Mouse (Mus musculus) thymus, adult 2 months (tissue): ENCODE measurements at regions not wholly inside any gene's neighbourhood (a gene's known extent, or its start where the extent isn't known, plus 50 kb on each side); places are given as distances from the start of the nearest gene placed in this dataset.

Experiments
- CTCF ChIP-seq: fragments of 200-500 bp; IDR thresholded peaks from 2 replicates; pipeline ENCODE4 v1.5.1; 2012; ENCODE audit warnings: mild to moderate bottlenecking, control low read depth, low read length, moderate library complexity, borderline replicate concordance; ENCODE audit not compliant: control insufficient read depth, poor library complexity, insufficient read depth; ENCODE audit errors: extremely low read depth
- POLR2A ChIP-seq: fragments of 200-500 bp; IDR thresholded peaks from 2 replicates; pipeline ENCODE4 v1.6.1; 2012; ENCODE audit warnings: mild to moderate bottlenecking, low read length, control low read depth, moderate library complexity; ENCODE audit not compliant: control insufficient read depth, poor library complexity, insufficient read depth; ENCODE audit errors: extremely low read depth

- no peak for TF ChIP-seq CTCF
- TF ChIP-seq POLR2A, result no peak
Measured at GRCm38 (mm10) chr9:69705071-69705470, 55.7 kb downstream of the Foxb1 start.
